Mouse (Mus musculus) kidney, adult 2 months (tissue): ENCODE measurements around the gene Kremen2. TPM values are rescaled to one million over a fixed set of nuclear protein-coding genes. Genes with fewer than 3 reads are reported as not detected.

Experiments used
- DNase-seq: peaks from one replicate; pipeline ENCODE4 v3.0.0; 2021
- H3K27ac ChIP-seq: fragments of 200-500 bp; 2 replicates; pipeline ENCODE4 v1.5.1; 2012; ENCODE audit warnings: low read depth, low read length, control low read depth, inconsistent platforms; ENCODE audit not compliant: insufficient read depth
- H3K27me3 ChIP-seq: fragments of 200-500 bp; replicated peaks from 2 replicates; pipeline ENCODE4 v1.6.1; 2012; ENCODE audit warnings: mild to moderate bottlenecking, moderate library complexity, low read length, inconsistent platforms; ENCODE audit not compliant: control insufficient read depth, insufficient read depth
- H3K36me3 ChIP-seq: fragments of 200-500 bp; 2 replicates; pipeline ENCODE4 v1.6.1; 2012; ENCODE audit warnings: mild to moderate bottlenecking, moderate library complexity, low read length, inconsistent platforms; ENCODE audit not compliant: control insufficient read depth, insufficient read depth
- H3K4me1 ChIP-seq: fragments of 200-500 bp; 2 replicates; pipeline ENCODE4 v1.6.1; 2011; ENCODE audit warnings: low read length; ENCODE audit not compliant: control insufficient read depth, insufficient read depth
- H3K4me3 ChIP-seq: fragments of 200-500 bp; 2 replicates; pipeline ENCODE4 v1.5.1; 2011; ENCODE audit warnings: mild to moderate bottlenecking, low read depth, low read length, control low read depth; ENCODE audit not compliant: insufficient read depth
- CTCF ChIP-seq: fragments of 200-500 bp; conservative IDR thresholded peaks from 2 replicates; pipeline ENCODE4 v1.5.1; 2011; ENCODE audit warnings: low read depth, mild to moderate bottlenecking, control low read depth, low read length, moderate library complexity, mixed read lengths; ENCODE audit not compliant: insufficient read depth, insufficient read length
- POLR2A ChIP-seq: fragments of 200-500 bp; IDR thresholded peaks from one replicate; pipeline ENCODE4 v1.6.1; 2011; ENCODE audit warnings: low read depth, low read length, control low read depth
- WGBS: fragments of 180-500 bp; shearing (Covaris S2); methylation state at CpG from one replicate; pipeline ENCODE4 v1.1.7; 2018; 5-methylcytosine and 5-hydroxymethylcytosine counted together
- polyA plus RNA-seq: library from polyadenylated mRNA; depleted of rRNA; stranded (reverse); fragments of >200 nt; gene quantifications from 2 replicates; pipeline ENCODE4 v1.2.3, GENCODE M21; 2012

Kremen2 gene
- polyA plus RNA-seq, 1 experiment: 0.17 TPM

GRCm38 (mm10) chr17:23719455-23719854 is 26.2 kb downstream of the Kremen2 start:
- H3K4me3 ChIP-seq: no peak overlapping the region
- TF ChIP-seq POLR2A (no peak), CTCF (no peak)
- DNase-seq: no peak
- H3K4me1 ChIP-seq: no peaks in the 10 kb centered on the region; the same call in 1 of the 2 replicates
- no peaks in the 10 kb centered on the region for H3K36me3 ChIP-seq
- no peak overlapping the region for H3K27ac ChIP-seq
- no peaks in the 10 kb centered on the region for H3K27me3 ChIP-seq
- 39% methylated on average over 1 of the region's 1 CpGs for WGBS

- no peak for DNase-seq
- TF ChIP-seq POLR2A (no peak), CTCF (no peak)
- H3K27ac ChIP-seq: no peak overlapping the region
- no peaks in the 10 kb centered on the region for H3K27me3 ChIP-seq
- H3K4me1 ChIP-seq: no peaks in the 10 kb centered on the region; the same call in 1 of the 2 replicates
- no peak overlapping the region for H3K4me3 ChIP-seq
- no peaks in the 10 kb centered on the region for H3K36me3 ChIP-seq
- 94% methylated on average over 2 of the region's 2 CpGs for WGBS
Observed at GRCm38 (mm10) chr17:23717003-23717402, 28.6 kb downstream of the Kremen2 start.

GRCm38 (mm10) chr17:23706212-23706611 is 39.4 kb downstream of the Kremen2 start:
- TF ChIP-seq CTCF: peak; percentile 91
- TF ChIP-seq POLR2A: no peak

GRCm38 (mm10) chr17:23705525-23706104 is 40.0 kb downstream of the Kremen2 start:
- 76% methylated on average over 7 of the region's 7 CpGs for WGBS
- Histone ChIP-seq H3K4me1 (no peaks in the 10 kb centered on the region), H3K36me3 (no peaks in the 10 kb centered on the region), H3K4me3 (no peak overlapping the region), H3K27me3 (no peaks in the 10 kb centered on the region), H3K27ac (no peak overlapping the region)
- DNase-seq: no peak
- TF ChIP-seq CTCF (no peak), POLR2A (no peak)

More at GRCm38 (mm10) chr17:23706212-23706611, 39.4 kb downstream of the Kremen2 start:
- Histone ChIP-seq H3K27me3 (no peaks in the 10 kb centered on the region), H3K4me1 (no peaks in the 10 kb centered on the region), H3K4me3 (no peak overlapping the region), H3K27ac (no peak overlapping the region), H3K36me3 (no peaks in the 10 kb centered on the region)
- WGBS: 3% methylated on average over 3 of the region's 3 CpGs
- DNase-seq: peak; percentile 78

- Histone ChIP-seq H3K4me3 (no peak overlapping the region), H3K27ac (no peak overlapping the region), H3K27me3 (no peaks in the 10 kb centered on the region), H3K36me3 (no peaks in the 10 kb centered on the region), H3K4me1 (no peaks in the 10 kb centered on the region)
- no peak for DNase-seq
- TF ChIP-seq CTCF (no peak), POLR2A (no peak)
- 47% methylated on average over 7 of the region's 7 CpGs for WGBS
Observed at GRCm38 (mm10) chr17:23704741-23705140, 40.9 kb downstream of the Kremen2 start.

GRCm38 (mm10) chr17:23703301-23703700 is 42.3 kb downstream of the Kremen2 start:
- 93% methylated on average over 9 of the region's 9 CpGs for WGBS
- Histone ChIP-seq H3K4me1 (no peaks in the 10 kb centered on the region; the same call in 1 of the 2 replicates), H3K36me3 (no peaks in the 10 kb centered on the region), H3K27me3 (no peaks in the 10 kb centered on the region), H3K27ac (no peak overlapping the region), H3K4me3 (no peak overlapping the region)
- no peak for TF ChIP-seq POLR2A
- no peak for TF ChIP-seq CTCF
- no peak for DNase-seq

GRCm38 (mm10) chr17:23700079-23700478 is 45.6 kb downstream of the Kremen2 start:
- Histone ChIP-seq H3K4me3 (peak overlapping the region; percentile 52), H3K27ac (no peak overlapping the region), H3K27me3 (no peaks in the 10 kb centered on the region), H3K36me3 (no peaks in the 10 kb centered on the region), H3K4me1 (no peaks in the 10 kb centered on the region; the same call in 1 of the 2 replicates)
- under 1% methylated on average over 28 of the region's 28 CpGs for WGBS
- peak; percentile 97 for DNase-seq
- TF ChIP-seq POLR2A: no peak
- peak; percentile 86 for TF ChIP-seq CTCF
